Mouse (Mus musculus): ENCODE results near the gene Cks1brt.
"Not testable (repeated sequence)": the region's sequence is repeated elsewhere in the genome, so short reads cannot be mapped to it uniquely, and the experiment has no call there.

Cks1brt gene

GRCm38 (mm10) chr8:85151624-85152023 is at the start of gene Cks1brt:
Gene Cks1brt, plus strand, starts transcription at chr8:85151924.
- DNase-seq (ENCODE audit: low spot score) = no peak

- DNase-seq (ENCODE audit: low spot score) = no peak
These were observed 38.5 kb upstream of the Cks1brt start for GRCm38 (mm10) chr8:85113241-85113640.

GRCm38 (mm10) chr8:85115501-85115900 is 36.2 kb upstream of the Cks1brt start:
- no peak for DNase-seq (ENCODE audit: low spot score)

GRCm38 (mm10) chr8:85116984-85117383 is 34.7 kb upstream of the Cks1brt start:
- DNase-seq (ENCODE audit: low spot score) = no peak

- DNase-seq (ENCODE audit: low spot score) = peak; percentile 80
These were observed 32.4 kb upstream of the Cks1brt start for GRCm38 (mm10) chr8:85119052-85119981.

- not testable (repeated sequence) for DNase-seq (ENCODE audit: low spot score)
These were observed 31.5 kb upstream of the Cks1brt start for GRCm38 (mm10) chr8:85120251-85120650.

GRCm38 (mm10) chr8:85122995-85123394 is 28.7 kb upstream of the Cks1brt start, which contains the start of gene Zfp791:
Gene Zfp791, minus strand, starts transcription at chr8:85123095.
- no peak for DNase-seq (ENCODE audit: low spot score)

GRCm38 (mm10) chr8:85123691-85124090 is 28.0 kb upstream of the Cks1brt start:
- no peak for DNase-seq (ENCODE audit: low spot score)

- no peak for DNase-seq (ENCODE audit: low spot score)
These were observed 19.4 kb upstream of the Cks1brt start for GRCm38 (mm10) chr8:85132335-85132734.

- not testable (repeated sequence) for DNase-seq (ENCODE audit: low spot score)
These were observed 16.0 kb upstream of the Cks1brt start for GRCm38 (mm10) chr8:85135690-85136089.

GRCm38 (mm10) chr8:85142516-85142915 is 9.2 kb upstream of the Cks1brt start:
- DNase-seq (ENCODE audit: low spot score) = no peak

- peak; percentile 24 for DNase-seq (ENCODE audit: low spot score)
These were observed 19.6 kb downstream of the Cks1brt start for GRCm38 (mm10) chr8:85171291-85171690.

GRCm38 (mm10) chr8:85175892-85176291 is 24.2 kb downstream of the Cks1brt start:
- DNase-seq (ENCODE audit: low spot score) = no peak

GRCm38 (mm10) chr8:85192346-85192745 is 40.6 kb downstream of the Cks1brt start:
- DNase-seq (ENCODE audit: low spot score) = no peak

- DNase-seq (ENCODE audit: low spot score) = no peak
These were observed 68.5 kb downstream of the Cks1brt start for GRCm38 (mm10) chr8:85220220-85220619.

- no peak for DNase-seq (ENCODE audit: low spot score)
These were observed 69.3 kb downstream of the Cks1brt start for GRCm38 (mm10) chr8:85220992-85221391.

Data from ovary, postnatal 36 days (tissue).